24 mouse cellular contexts compared by ENCODE assay signal in the genomic region with DNA sequence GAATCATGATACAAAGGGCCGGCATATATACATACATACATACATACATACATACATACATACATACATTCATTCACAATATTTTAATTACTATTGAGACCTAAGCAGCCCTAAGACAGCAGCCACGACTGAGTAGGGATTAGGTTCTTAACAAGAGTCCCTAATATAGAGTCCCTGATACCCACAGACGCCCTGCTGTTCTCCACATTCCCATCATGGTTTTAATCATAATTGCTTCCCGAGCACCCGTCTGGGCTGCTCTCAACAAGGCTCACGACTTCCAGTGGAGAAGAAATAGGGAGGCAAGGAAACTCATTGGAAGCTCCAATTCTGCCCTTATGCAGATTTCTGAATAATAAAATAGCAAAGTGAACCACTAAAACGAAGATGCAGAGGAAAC.
"Had no signal": no experiment of that assay in that cellular context is flagged by ENCODE, and none has a peak within 500 bp of the region (broad histone marks: within the 10 kb centered on the region; RNA-seq: fewer than 3 reads in every experiment).

No protein-coding gene starts in this region.

- H3K36me3 ChIP-seq: heart, embryonic 10.5 days; heart, embryonic 12.5 days; intestine, embryonic 15.5 days; limb, embryonic 10.5 days; limb, embryonic 12.5 days; liver, embryonic 13.5 days had no signal

- H3K9me3 ChIP-seq: heart, embryonic 10.5 days; heart, embryonic 12.5 days; intestine, embryonic 15.5 days; limb, embryonic 10.5 days; limb, embryonic 12.5 days; liver, embryonic 13.5 days had no signal

- H3K9ac ChIP-seq: forebrain, postnatal 0 days; heart, embryonic 12.5 days; intestine, embryonic 15.5 days; limb, embryonic 12.5 days; liver, embryonic 13.5 days had no signal

- DNase-seq: forebrain, postnatal 0 days; gastrocnemius, postnatal 14 days; gastrocnemius, postnatal 36 days; heart, adult 11 months; heart, adult 2 months; heart, postnatal 10 days; heart, postnatal 4 days; kidney, adult 18-20 months; kidney, adult 8-10 months; kidney, postnatal 10 days; kidney, postnatal 25 days; kidney, postnatal 4 days; liver; liver, embryonic 13.5 days had no signal

- H3K27ac ChIP-seq: heart, adult 2 months; heart, embryonic 10.5 days; intestine, embryonic 15.5 days; layer of hippocampus, adult 2 months; left cerebral cortex, adult 2 months; limb, embryonic 10.5 days; limb, embryonic 12.5 days; liver, embryonic 13.5 days had no signal

- H3K4me1 ChIP-seq: heart, embryonic 10.5 days; heart, embryonic 12.5 days; intestine, embryonic 15.5 days; limb, embryonic 10.5 days; limb, embryonic 12.5 days; liver, embryonic 13.5 days had no signal

- H3K27me3 ChIP-seq: heart, embryonic 12.5 days; intestine, embryonic 15.5 days; limb, embryonic 12.5 days; liver, embryonic 13.5 days had no signal

- H3K4me2 ChIP-seq: heart, embryonic 12.5 days; intestine, embryonic 15.5 days; limb, embryonic 12.5 days; liver, embryonic 11.5 days; liver, embryonic 13.5 days had no signal

- ATAC-seq: forebrain, postnatal 0 days; inflammation-experienced regulatory T-cells, adult 6 months; intestine, embryonic 15.5 days; intestine, postnatal 0 days had no signal

- H3K4me3 ChIP-seq: heart, adult 2 months; heart, embryonic 10.5 days; heart, embryonic 12.5 days; intestine, embryonic 15.5 days; layer of hippocampus, adult 2 months; left cerebral cortex, adult 2 months; limb, embryonic 10.5 days; limb, embryonic 12.5 days; liver, embryonic 13.5 days had no signal
